Mouse (Mus musculus) cortical plate, adult 2 months (tissue): Measurements from ENCODE around the gene Cttn.

ENCODE experiments used
- CTCF ChIP-seq: fragments of 200-500 bp; IDR thresholded peaks from 2 replicates; pipeline ENCODE4 v1.5.1; 2011; ENCODE audit warnings: mild to moderate bottlenecking, control low read depth, low read length; ENCODE audit not compliant: insufficient read depth; ENCODE audit errors: extremely low read depth
- POLR2A ChIP-seq: fragments of 200-500 bp; IDR thresholded peaks from 2 replicates; pipeline ENCODE4 v1.6.1; 2011; ENCODE audit warnings: mild to moderate bottlenecking, low read length, control low read depth; ENCODE audit not compliant: insufficient read depth; ENCODE audit errors: extremely low read depth

DNA sequence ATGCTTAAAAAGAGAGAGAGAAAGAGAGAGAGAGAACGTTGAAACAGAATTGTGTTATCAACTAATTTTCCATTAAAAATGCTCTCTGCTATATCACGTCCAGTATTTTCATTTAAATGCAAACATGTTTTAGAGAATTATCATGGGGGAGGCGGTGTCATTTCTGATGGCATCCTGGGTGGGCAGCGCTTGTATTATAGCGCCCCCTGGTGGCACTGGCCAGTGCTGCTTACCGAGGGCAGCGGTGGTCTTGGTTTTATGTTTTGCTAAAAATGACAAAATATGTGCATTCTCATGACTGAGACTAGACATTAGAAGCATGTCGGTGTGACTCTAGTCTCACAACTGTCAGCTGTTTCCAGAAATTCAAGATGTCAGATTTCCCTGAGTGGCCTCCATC is 44.9 kb downstream of the Cttn start:
- TF ChIP-seq POLR2A (no peak), CTCF (peak; percentile 75)
